Mouse (Mus musculus): ENCODE results near the gene Wnt1.

- TF ChIP-seq CTCF (IDR thresholded peaks at IDR 0.05; ENCODE audit: low read depth, low read length), result no peak
- no peak for TF ChIP-seq POLR2A (IDR thresholded peaks at IDR 0.05; ENCODE audit: insufficient read depth, low read length)
- TF ChIP-seq EP300 (IDR thresholded peaks at IDR 0.05; ENCODE audit: insufficient read depth, low read depth, low read length), result no peak
Measured at GRCm38 (mm10) chr15:98839161-98839560, 49.5 kb downstream of the Wnt1 start.

All from ES-Bruce4 (cell line).